Mouse (Mus musculus) liver, adult (tissue): ENCODE results near the gene Plcb2.

Experiments used
- GATA4 ChIP-seq: IDR thresholded peaks from 2 replicates; pipeline ENCODE4 v1.6.1; 2014; ENCODE audit warnings: mild to moderate bottlenecking, low read length; ENCODE audit not compliant: insufficient replicate concordance

The Plcb2 gene

GRCm38 (mm10) chr2:118703913-118704730, 24.1 kb downstream of the Plcb2 start, which contains the start of gene Ankrd63:
Gene Ankrd63 (minus strand): TSS chr2:118703963.
- TF ChIP-seq GATA4: no peak

GRCm38 (mm10) chr2:118702883-118703761, 25.1 kb downstream of the Plcb2 start:
- TF ChIP-seq GATA4: no peak

GRCm38 (mm10) chr2:118701971-118702882, 26.0 kb downstream of the Plcb2 start:
- no peak for TF ChIP-seq GATA4

- no peak for TF ChIP-seq GATA4
Observed at GRCm38 (mm10) chr2:118701161-118701560, 27.1 kb downstream of the Plcb2 start.

- TF ChIP-seq GATA4: no peak
Observed at GRCm38 (mm10) chr2:118700179-118701062, 27.8 kb downstream of the Plcb2 start.

GRCm38 (mm10) chr2:118697955-118698354, 30.3 kb downstream of the Plcb2 start:
- no peak for TF ChIP-seq GATA4

- TF ChIP-seq GATA4: no peak
Observed at GRCm38 (mm10) chr2:118697311-118697877, 30.8 kb downstream of the Plcb2 start.

- TF ChIP-seq GATA4: no peak
Observed at GRCm38 (mm10) chr2:118696451-118697308, 31.6 kb downstream of the Plcb2 start.

- no peak for TF ChIP-seq GATA4
Observed at GRCm38 (mm10) chr2:118695677-118696232, 32.5 kb downstream of the Plcb2 start.

GRCm38 (mm10) chr2:118693370-118693966, 34.8 kb downstream of the Plcb2 start:
- no peak for TF ChIP-seq GATA4

- no peak for TF ChIP-seq GATA4
Observed at GRCm38 (mm10) chr2:118689875-118690274, 38.4 kb downstream of the Plcb2 start.

GRCm38 (mm10) chr2:118687791-118688190, 40.4 kb downstream of the Plcb2 start:
- no peak for TF ChIP-seq GATA4

GRCm38 (mm10) chr2:118686693-118687092, 41.5 kb downstream of the Plcb2 start:
- TF ChIP-seq GATA4: no peak
